Mouse (Mus musculus) CD4-positive, CD25-positive, alpha-beta regulatory T cell, adult 4 months (primary cell): ENCODE results near the gene Rinl. TPM values are rescaled to one million over a fixed set of nuclear protein-coding genes. Genes with fewer than 3 reads are reported as not detected.

Source experiments
- ATAC-seq: one replicate; pipeline ENCODE4 v1.8.0; 2017
- polyA plus RNA-seq, 2 experiments: library from polyadenylated mRNA; unstranded; fragments of 100-300 nt; shearing (Covaris generic); gene quantifications; one replicate each; pipeline ENCODE4 v1.2.1; 2017

Rinl gene
- polyA plus RNA-seq, 2 experiments from 2014 or later: 197 to 273 TPM

- ATAC-seq: peak; percentile 90
Measured at GRCm38 (mm10) chr7:28781261-28781663, 7.5 kb upstream of the Rinl start.

- ATAC-seq: no peak
Measured at GRCm38 (mm10) chr7:28785161-28785560, 3.6 kb upstream of the Rinl start.

- ATAC-seq: no peak
Measured at GRCm38 (mm10) chr7:28787884-28788283, 885 bp upstream of the Rinl start.

GRCm38 (mm10) chr7:28789235-28789634 lies 466 bp downstream of the Rinl start:
- no peak for ATAC-seq

- no peak for ATAC-seq
Measured at GRCm38 (mm10) chr7:28790066-28790806, 1.5 kb downstream of the Rinl start.

GRCm38 (mm10) chr7:28791706-28792105 lies 2.9 kb downstream of the Rinl start:
- no peak for ATAC-seq

- peak; percentile 75 for ATAC-seq
Measured at GRCm38 (mm10) chr7:28792391-28793185, 3.8 kb downstream of the Rinl start.

- ATAC-seq: no peak
Measured at GRCm38 (mm10) chr7:28793834-28794233, 5.1 kb downstream of the Rinl start.

GRCm38 (mm10) chr7:28794496-28794895 lies 5.7 kb downstream of the Rinl start:
- ATAC-seq: peak; percentile 33

- peak; percentile 7 for ATAC-seq
Measured at GRCm38 (mm10) chr7:28795832-28796231, 7.1 kb downstream of the Rinl start.

- peak; percentile 17 for ATAC-seq
Measured at GRCm38 (mm10) chr7:28796562-28796975, 7.8 kb downstream of the Rinl start.

GRCm38 (mm10) chr7:28799994-28800393 lies 11.2 kb downstream of the Rinl start:
- ATAC-seq: peak; percentile 83

- ATAC-seq: no peak
Measured at GRCm38 (mm10) chr7:28801451-28801850, 12.7 kb downstream of the Rinl start.

GRCm38 (mm10) chr7:28801901-28802670 lies 13.3 kb downstream of the Rinl start:
- no peak for ATAC-seq

- no peak for ATAC-seq
Measured at GRCm38 (mm10) chr7:28802846-28803588, 14.2 kb downstream of the Rinl start.

GRCm38 (mm10) chr7:28803756-28804155 lies 15.0 kb downstream of the Rinl start:
- no peak for ATAC-seq

- no peak for ATAC-seq
Measured at GRCm38 (mm10) chr7:28806869-28807268, 18.1 kb downstream of the Rinl start.

GRCm38 (mm10) chr7:28807641-28808220 lies 19.0 kb downstream of the Rinl start:
- no peak for ATAC-seq

- ATAC-seq: peak; percentile 24
Measured at GRCm38 (mm10) chr7:28808221-28808941, 19.6 kb downstream of the Rinl start, which contains the start of gene Hnrnpl. Gene Hnrnpl (plus strand): TSS chr7:28808541.

- peak; percentile 53 for ATAC-seq
Measured at GRCm38 (mm10) chr7:28808957-28809393, 20.2 kb downstream of the Rinl start.
